Mouse (Mus musculus): ENCODE measurements around the gene Amdhd1. TPM values are rescaled to one million over a fixed set of nuclear protein-coding genes. Genes with fewer than 3 reads are reported as not detected.

The Amdhd1 gene
- not detected in 2 replicates for polyA plus RNA-seq (2015; fragmentation: Nextera tagmentation; extraction: Ambion mirVana)

- Histone ChIP-seq H3K4me2 (peak within 1 kb of the TSS; percentile 63), H3K36me3 (no peaks in the 10 kb centered on the region), H3K27ac (replicated peaks) (no peak within 1 kb of the TSS), H3K9ac (peak within 1 kb of the TSS; percentile 54), H3K4me3 (peak within 1 kb of the TSS; percentile 34), H3K9me3 (no peaks in the 10 kb centered on the region), H3K27me3 (peaks cover 20% of the 10 kb centered on the region), H3K4me1 (replicated peaks) (peaks cover 17% of the 10 kb centered on the region)
- 4% methylated on average over 35 of the region's 35 CpGs for WGBS
- peak; percentile 92 for ATAC-seq (ENCODE audit: low read depth)
Measured at GRCm38 (mm10) chr10:93539775-93540430, at the start of gene Amdhd1. Amdhd1 (minus strand) TSS chr10:93540033.

GRCm38 (mm10) chr10:93589281-93589848 is 49.5 kb upstream of the Amdhd1 start, which contains the start of gene Snrpf:
Snrpf (minus strand) TSS chr10:93589706.
- H3K27ac ChIP-seq (replicated peaks): peak within 1 kb of the TSS; percentile 88
- H3K4me1 ChIP-seq (replicated peaks): peaks cover 22% of the 10 kb centered on the region
- peak; percentile 81 for ATAC-seq (ENCODE audit: low read depth)
- peak within 1 kb of the TSS; percentile 88 for H3K9ac ChIP-seq
- peak within 1 kb of the TSS; percentile 78 for H3K4me2 ChIP-seq
- WGBS: under 1% methylated on average over 52 of the region's 63 CpGs
- H3K9me3 ChIP-seq: no peaks in the 10 kb centered on the region
- H3K36me3 ChIP-seq: peaks cover 24% of the 10 kb centered on the region
- no peaks in the 10 kb centered on the region for H3K27me3 ChIP-seq
- H3K4me3 ChIP-seq: peak within 1 kb of the TSS; percentile 73

- ATAC-seq (ENCODE audit: low read depth): peak; percentile 52
- H3K36me3 ChIP-seq: peaks cover 24% of the 10 kb centered on the region
- WGBS: 2% methylated on average over 11 of the region's 11 CpGs
- peaks cover 22% of the 10 kb centered on the region for H3K4me1 ChIP-seq (replicated peaks)
- H3K9me3 ChIP-seq: no peaks in the 10 kb centered on the region
- H3K4me2 ChIP-seq: peak overlapping the region; percentile 78
- H3K9ac ChIP-seq: peak overlapping the region; percentile 88
- H3K27ac ChIP-seq (replicated peaks): peak overlapping the region; percentile 88
- H3K27me3 ChIP-seq: no peaks in the 10 kb centered on the region
- peak overlapping the region; percentile 73 for H3K4me3 ChIP-seq
Measured at GRCm38 (mm10) chr10:93588796-93589195, 49.0 kb upstream of the Amdhd1 start.

- Histone ChIP-seq H3K36me3 (peaks cover 18% of the 10 kb centered on the region), H3K27ac (replicated peaks) (no peak overlapping the region), H3K4me2 (no peak overlapping the region), H3K9me3 (no peaks in the 10 kb centered on the region), H3K4me3 (no peak overlapping the region), H3K27me3 (no peaks in the 10 kb centered on the region), H3K9ac (no peak overlapping the region), H3K4me1 (replicated peaks) (no peaks in the 10 kb centered on the region)
- WGBS: 70% methylated on average over 13 of the region's 13 CpGs
- 0 out of 2 replicates have a peak, but pooled peaks have one; percentile 32 for ATAC-seq (ENCODE audit: low read depth)
Measured at GRCm38 (mm10) chr10:93577271-93577886, 37.5 kb upstream of the Amdhd1 start.

GRCm38 (mm10) chr10:93575960-93576359 is 36.1 kb upstream of the Amdhd1 start:
- H3K27ac ChIP-seq (replicated peaks): no peak overlapping the region
- no peaks in the 10 kb centered on the region for H3K9me3 ChIP-seq
- no peak for ATAC-seq (ENCODE audit: low read depth)
- no peak overlapping the region for H3K9ac ChIP-seq
- H3K4me2 ChIP-seq: no peak overlapping the region
- H3K27me3 ChIP-seq: no peaks in the 10 kb centered on the region
- no peak overlapping the region for H3K4me3 ChIP-seq
- peaks cover 9% of the 10 kb centered on the region; the same call in 1 of the 2 replicates for H3K36me3 ChIP-seq
- WGBS: 93% methylated on average over 8 of the region's 8 CpGs
- H3K4me1 ChIP-seq (replicated peaks): no peaks in the 10 kb centered on the region

- Histone ChIP-seq H3K9me3 (no peaks in the 10 kb centered on the region), H3K9ac (no peak overlapping the region), H3K4me1 (replicated peaks) (no peaks in the 10 kb centered on the region), H3K36me3 (peaks cover 7% of the 10 kb centered on the region; the same call in 1 of the 2 replicates), H3K27ac (replicated peaks) (no peak overlapping the region), H3K27me3 (no peaks in the 10 kb centered on the region), H3K4me2 (no peak overlapping the region), H3K4me3 (no peak overlapping the region)
- WGBS: 64% methylated on average over 4 of the region's 4 CpGs
- no peak for ATAC-seq (ENCODE audit: low read depth)
Measured at GRCm38 (mm10) chr10:93574966-93575365, 35.1 kb upstream of the Amdhd1 start.

GRCm38 (mm10) chr10:93572209-93572608 is 32.4 kb upstream of the Amdhd1 start:
- Histone ChIP-seq H3K4me1 (replicated peaks) (no peaks in the 10 kb centered on the region), H3K9ac (no peak overlapping the region), H3K27ac (replicated peaks) (no peak overlapping the region), H3K4me2 (no peak overlapping the region), H3K27me3 (no peaks in the 10 kb centered on the region), H3K4me3 (no peak overlapping the region), H3K36me3 (no peaks in the 10 kb centered on the region), H3K9me3 (no peaks in the 10 kb centered on the region)
- WGBS: 66% methylated on average over 2 of the region's 2 CpGs
- ATAC-seq (ENCODE audit: low read depth): no peak

GRCm38 (mm10) chr10:93568671-93569070 is 28.8 kb upstream of the Amdhd1 start:
- no peak for ATAC-seq (ENCODE audit: low read depth)
- Histone ChIP-seq H3K4me1 (replicated peaks) (no peaks in the 10 kb centered on the region), H3K4me3 (no peak overlapping the region), H3K9me3 (no peaks in the 10 kb centered on the region), H3K27me3 (no peaks in the 10 kb centered on the region), H3K4me2 (no peak overlapping the region), H3K36me3 (no peaks in the 10 kb centered on the region), H3K9ac (no peak overlapping the region), H3K27ac (replicated peaks) (no peak overlapping the region)
- 86% methylated on average over 6 of the region's 6 CpGs for WGBS

GRCm38 (mm10) chr10:93567841-93568566 is 28.2 kb upstream of the Amdhd1 start:
- H3K4me3 ChIP-seq: no peak overlapping the region
- no peak overlapping the region for H3K27ac ChIP-seq (replicated peaks)
- no peaks in the 10 kb centered on the region for H3K9me3 ChIP-seq
- WGBS: 89% methylated on average over 11 of the region's 11 CpGs
- no peaks in the 10 kb centered on the region for H3K27me3 ChIP-seq
- no peak for ATAC-seq (ENCODE audit: low read depth)
- H3K36me3 ChIP-seq: no peaks in the 10 kb centered on the region
- no peaks in the 10 kb centered on the region for H3K4me1 ChIP-seq (replicated peaks)
- H3K9ac ChIP-seq: no peak overlapping the region
- H3K4me2 ChIP-seq: no peak overlapping the region

GRCm38 (mm10) chr10:93567066-93567465 is 27.2 kb upstream of the Amdhd1 start:
- Histone ChIP-seq H3K27ac (replicated peaks) (no peak overlapping the region), H3K9ac (no peak overlapping the region), H3K36me3 (no peaks in the 10 kb centered on the region), H3K4me2 (no peak overlapping the region), H3K9me3 (no peaks in the 10 kb centered on the region), H3K4me3 (no peak overlapping the region), H3K4me1 (replicated peaks) (no peaks in the 10 kb centered on the region), H3K27me3 (no peaks in the 10 kb centered on the region)
- 88% methylated on average over 10 of the region's 10 CpGs for WGBS
- no peak for ATAC-seq (ENCODE audit: low read depth)

- no peaks in the 10 kb centered on the region for H3K9me3 ChIP-seq
- no peak overlapping the region for H3K27ac ChIP-seq (replicated peaks)
- no peak overlapping the region for H3K4me2 ChIP-seq
- no peaks in the 10 kb centered on the region for H3K36me3 ChIP-seq
- no peak overlapping the region for H3K4me3 ChIP-seq
- no peak overlapping the region for H3K9ac ChIP-seq
- ATAC-seq (ENCODE audit: low read depth): no peak
- no peaks in the 10 kb centered on the region for H3K4me1 ChIP-seq (replicated peaks)
- 85% methylated on average over 14 of the region's 14 CpGs for WGBS
- no peaks in the 10 kb centered on the region for H3K27me3 ChIP-seq
Measured at GRCm38 (mm10) chr10:93564518-93565090, 24.8 kb upstream of the Amdhd1 start.

Data from neural tube, embryonic 13.5 days (tissue).